Mouse (Mus musculus): ENCODE data around the gene Ppp2r5e.
"Not testable (repeated sequence)": the region's sequence is repeated elsewhere in the genome, so short reads cannot be mapped to it uniquely, and the experiment has no call there.

The Ppp2r5e gene

DNA sequence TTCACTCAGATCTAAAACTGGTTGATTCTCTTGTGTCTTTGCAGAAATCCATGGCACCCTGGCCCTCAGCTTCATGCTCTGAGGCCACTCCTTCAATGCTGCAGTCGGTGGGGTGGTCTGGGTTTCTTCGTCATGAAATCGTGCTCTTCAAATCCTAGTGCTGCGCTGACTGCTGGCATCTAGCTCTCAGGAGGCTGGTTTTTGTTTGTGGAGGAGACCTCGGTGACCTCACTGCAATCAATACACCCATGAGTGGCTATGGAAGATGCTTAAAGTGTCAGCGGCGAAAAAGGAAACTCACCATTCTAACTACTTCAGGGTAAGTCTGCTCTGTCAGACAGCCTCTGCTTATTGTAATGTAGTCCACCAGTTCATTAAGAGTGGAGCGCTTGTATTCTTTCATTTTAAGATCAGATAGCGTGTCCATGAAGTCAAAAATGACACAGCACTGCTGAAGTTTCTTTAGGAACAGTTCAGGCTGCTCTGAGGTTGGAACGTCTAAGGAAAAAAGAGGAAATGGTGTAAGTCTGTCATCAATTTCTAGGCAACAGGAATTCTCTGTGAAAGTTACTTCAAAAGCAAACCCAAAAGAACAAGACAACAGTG, 80.6 kb downstream of the Ppp2r5e start:
- in situ Hi-C loops (cut with MboI; ENCODE audit: low pct_unique_long_range_greater_than_20kb in 1 of 2, low sequenced_read_pairs in 2 of 2, unreplicated experiment in 1 of 2) = no loop called here

DNA sequence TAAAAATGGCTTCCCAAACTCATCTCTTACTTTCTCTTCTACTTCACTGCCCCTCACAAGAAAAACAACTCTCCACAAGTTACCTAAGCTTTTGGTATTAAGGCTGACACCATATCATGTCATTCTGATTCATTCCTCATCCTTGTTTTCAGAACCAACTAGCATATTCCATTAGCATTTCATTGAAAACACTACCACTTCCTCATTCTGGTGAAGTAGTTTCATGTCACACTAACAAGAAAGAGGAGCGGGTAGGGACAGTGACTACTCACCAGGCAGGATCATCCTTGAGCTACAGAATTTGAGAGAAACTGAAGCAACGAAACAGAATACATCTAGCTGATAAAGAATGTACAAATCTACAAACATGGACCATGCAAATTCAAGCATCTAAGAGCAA, 84.5 kb downstream of the Ppp2r5e start:
- in situ Hi-C loops (cut with MboI; ENCODE audit: low pct_unique_long_range_greater_than_20kb in 1 of 2, low sequenced_read_pairs in 2 of 2, unreplicated experiment in 1 of 2) = no loop called here

DNA sequence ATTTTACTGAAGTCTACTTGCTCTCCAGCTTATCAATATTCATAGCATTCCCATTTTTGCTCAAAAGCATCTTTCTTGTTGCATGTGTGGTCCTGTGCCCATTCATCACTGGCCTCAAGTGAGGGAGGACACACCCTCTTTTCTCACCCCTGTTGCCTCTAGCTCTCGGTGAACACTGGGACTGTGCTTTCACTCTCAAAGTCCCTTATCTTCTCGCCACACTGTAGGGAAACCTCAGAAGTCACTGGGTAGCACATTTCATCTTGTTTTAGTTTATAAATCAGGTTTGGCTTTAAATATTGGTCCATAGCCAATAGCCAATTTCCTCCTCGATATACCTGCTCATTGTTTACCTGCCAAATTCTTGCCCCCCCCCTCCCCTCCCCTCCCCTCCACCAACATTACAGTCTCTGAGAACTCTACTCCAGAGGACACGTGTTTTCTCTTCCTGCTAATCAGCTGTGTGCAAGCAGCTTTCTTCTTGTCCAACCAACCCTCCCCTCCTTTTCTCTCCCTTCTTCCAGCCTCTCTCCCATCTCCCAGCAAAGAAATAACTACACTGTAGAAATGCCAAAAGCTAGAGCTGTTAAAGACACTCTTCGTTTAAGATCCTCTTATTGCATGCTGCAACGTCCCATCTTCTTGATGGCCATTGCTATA, 90.9 kb downstream of the Ppp2r5e start:
- in situ Hi-C loops (cut with MboI; ENCODE audit: low pct_unique_long_range_greater_than_20kb in 1 of 2, low sequenced_read_pairs in 2 of 2, unreplicated experiment in 1 of 2) = no loop called here

DNA sequence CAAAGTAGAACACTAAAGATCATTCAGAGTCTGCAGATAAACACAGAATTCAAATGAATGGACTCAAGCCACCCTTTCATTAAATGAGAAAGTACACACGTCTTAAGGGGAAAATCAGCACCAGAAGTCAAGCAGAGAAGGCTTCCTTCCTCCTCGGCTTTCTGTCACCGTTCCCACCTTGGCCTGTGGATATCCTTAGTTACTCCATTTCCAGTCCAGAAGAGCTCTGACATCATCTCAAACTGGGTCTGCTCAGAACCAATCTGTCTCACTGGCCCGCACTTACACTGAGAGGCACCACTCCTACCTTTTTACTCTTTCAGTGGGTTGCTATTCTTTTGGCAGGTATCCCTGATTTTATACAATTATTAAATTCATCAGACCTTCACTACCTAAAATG, 93.4 kb downstream of the Ppp2r5e start:
- in situ Hi-C loops (cut with MboI; ENCODE audit: low pct_unique_long_range_greater_than_20kb in 1 of 2, low sequenced_read_pairs in 2 of 2, unreplicated experiment in 1 of 2) = no loop called here

DNA sequence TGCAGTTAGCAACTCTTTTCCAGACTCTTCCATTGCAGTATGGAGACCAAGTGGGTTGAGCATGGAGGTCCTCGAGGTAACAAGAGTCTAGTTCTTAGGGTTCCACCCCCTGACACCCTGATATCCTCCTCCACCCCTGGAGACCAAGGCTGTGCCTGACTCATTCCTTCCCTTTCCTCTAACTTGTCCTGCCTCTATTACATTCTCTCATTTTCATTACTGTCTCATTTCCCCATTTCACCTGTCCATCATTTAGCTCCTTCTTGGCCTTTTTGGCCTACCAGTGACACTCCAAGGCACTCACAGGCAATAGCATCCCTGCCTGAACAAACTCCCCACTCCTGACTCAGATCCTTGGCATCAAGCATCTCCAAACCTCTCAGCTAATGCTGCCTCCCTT, 98.3 kb downstream of the Ppp2r5e start:
- in situ Hi-C loops (cut with MboI; ENCODE audit: low pct_unique_long_range_greater_than_20kb in 1 of 2, low sequenced_read_pairs in 2 of 2, unreplicated experiment in 1 of 2) = no loop called here

DNA sequence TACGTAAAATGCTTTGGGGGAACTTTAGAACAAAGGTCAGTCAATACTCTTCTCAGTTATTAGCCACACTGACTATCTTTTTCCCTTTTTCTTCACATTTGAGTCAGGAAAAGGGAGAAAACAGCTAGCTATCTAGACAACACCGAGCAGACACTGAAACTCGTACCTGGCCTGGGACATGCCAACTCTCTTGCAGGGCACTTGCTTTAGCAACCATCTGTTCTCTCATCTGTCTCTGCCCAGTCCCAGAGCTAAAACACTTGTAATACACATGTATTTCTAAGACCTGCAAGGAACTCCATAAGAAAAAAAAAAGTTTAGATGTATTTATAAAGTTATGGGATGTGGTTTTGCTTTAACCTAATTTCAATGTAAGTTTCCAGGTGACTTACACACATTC, 100.4 kb downstream of the Ppp2r5e start:
- in situ Hi-C loops (cut with MboI; ENCODE audit: low pct_unique_long_range_greater_than_20kb in 1 of 2, low sequenced_read_pairs in 2 of 2, unreplicated experiment in 1 of 2) = no loop called here

DNA sequence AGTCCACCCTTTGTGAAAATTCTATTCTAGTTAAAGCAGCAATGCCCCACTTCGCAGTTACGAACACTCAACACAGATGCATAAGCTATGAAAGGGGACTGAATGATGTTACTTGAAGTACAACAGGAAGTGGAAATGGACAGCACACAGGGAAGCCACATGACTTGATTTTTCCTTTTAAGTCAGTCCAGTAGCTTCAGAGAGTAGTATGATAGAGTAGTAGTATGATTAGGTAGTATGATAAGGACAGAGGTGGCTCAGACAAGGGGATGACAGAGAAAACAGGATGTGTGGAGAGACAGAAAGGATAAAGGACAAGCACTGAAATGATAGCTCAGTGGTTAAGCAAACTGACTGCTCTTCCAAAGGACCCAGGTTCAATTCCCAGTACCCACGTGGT, 101.4 kb downstream of the Ppp2r5e start:
- in situ Hi-C loops (cut with MboI; ENCODE audit: low pct_unique_long_range_greater_than_20kb in 1 of 2, low sequenced_read_pairs in 2 of 2, unreplicated experiment in 1 of 2) = no loop called here

DNA sequence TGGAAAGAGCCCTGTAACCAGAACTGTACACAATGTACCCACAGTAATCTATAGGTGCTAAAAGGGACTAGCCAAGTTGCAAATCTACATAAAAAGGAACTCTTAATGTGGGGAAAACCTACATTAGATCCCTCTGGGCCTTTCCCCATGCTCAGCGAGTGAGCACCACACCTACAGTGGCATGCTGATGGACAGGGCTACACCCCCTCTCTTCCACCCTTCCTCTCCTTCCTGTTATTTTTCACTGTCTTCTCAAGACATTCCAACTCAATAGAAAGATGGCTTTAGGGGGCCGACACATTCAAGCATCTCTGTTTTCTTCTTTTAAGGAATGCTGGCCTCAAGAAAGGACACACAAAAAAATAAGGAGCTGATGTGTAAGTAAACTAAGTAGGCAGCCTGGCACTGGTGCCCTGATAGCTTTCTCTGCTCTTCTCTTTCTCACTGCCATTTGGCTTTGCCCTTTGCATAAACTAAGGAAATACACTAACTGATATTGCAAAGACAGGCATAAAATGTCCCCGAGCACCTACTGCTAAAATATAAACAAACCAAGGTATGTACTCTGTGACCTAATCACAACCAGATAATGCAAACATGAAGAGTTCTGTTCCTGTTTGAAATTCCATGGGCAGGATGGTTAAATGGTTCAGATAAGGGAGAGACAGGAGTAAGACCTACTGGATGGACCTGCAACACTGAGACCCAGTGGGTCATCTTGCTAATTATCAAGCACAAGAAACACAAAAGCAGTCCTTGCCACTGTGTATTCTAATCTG, 103.3 kb downstream of the Ppp2r5e start:
- in situ Hi-C loops (cut with MboI; ENCODE audit: low pct_unique_long_range_greater_than_20kb in 1 of 2, low sequenced_read_pairs in 2 of 2, unreplicated experiment in 1 of 2) = no loop called here

DNA sequence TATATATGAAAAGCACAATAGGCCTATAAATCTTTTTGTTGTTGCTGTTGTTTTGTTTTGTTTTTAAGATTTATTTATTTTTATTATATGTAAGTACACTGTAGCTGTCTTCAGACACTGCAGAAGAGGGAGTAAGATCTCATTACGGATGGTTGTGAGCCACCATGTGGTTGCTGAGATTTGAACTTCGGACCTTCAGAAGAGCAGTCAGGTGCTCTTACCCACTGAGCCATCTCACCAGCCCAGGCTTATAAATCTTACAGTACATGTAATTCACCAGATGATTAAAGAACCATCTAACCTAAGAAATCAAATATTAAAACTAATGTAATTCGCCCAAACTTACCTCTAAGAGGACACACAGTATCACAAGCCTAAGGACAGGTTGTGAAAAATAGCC, 103.9 kb downstream of the Ppp2r5e start:
- in situ Hi-C loops (cut with MboI; ENCODE audit: low pct_unique_long_range_greater_than_20kb in 1 of 2, low sequenced_read_pairs in 2 of 2, unreplicated experiment in 1 of 2) = not testable (repeated sequence)

DNA sequence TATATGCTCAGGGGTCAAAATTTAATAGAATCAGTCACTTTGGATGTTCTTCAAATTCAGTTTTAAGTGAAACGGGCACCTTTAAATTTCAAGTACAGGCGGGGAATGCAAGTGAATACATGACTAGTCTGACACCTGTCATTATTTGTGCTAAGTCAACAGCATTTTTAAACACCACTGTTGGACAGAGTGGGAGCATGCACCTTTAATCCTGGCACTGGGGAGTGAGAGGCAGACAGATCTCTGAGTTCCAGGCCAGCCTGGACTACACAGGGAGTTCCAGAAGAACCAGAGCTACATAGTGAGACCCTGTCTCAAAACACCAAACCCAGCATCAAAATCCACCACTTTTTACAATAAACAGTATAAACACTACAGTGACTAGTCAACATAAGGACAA, 108.5 kb downstream of the Ppp2r5e start:
- in situ Hi-C loops (cut with MboI; ENCODE audit: low pct_unique_long_range_greater_than_20kb in 1 of 2, low sequenced_read_pairs in 2 of 2, unreplicated experiment in 1 of 2) = no loop called here

DNA sequence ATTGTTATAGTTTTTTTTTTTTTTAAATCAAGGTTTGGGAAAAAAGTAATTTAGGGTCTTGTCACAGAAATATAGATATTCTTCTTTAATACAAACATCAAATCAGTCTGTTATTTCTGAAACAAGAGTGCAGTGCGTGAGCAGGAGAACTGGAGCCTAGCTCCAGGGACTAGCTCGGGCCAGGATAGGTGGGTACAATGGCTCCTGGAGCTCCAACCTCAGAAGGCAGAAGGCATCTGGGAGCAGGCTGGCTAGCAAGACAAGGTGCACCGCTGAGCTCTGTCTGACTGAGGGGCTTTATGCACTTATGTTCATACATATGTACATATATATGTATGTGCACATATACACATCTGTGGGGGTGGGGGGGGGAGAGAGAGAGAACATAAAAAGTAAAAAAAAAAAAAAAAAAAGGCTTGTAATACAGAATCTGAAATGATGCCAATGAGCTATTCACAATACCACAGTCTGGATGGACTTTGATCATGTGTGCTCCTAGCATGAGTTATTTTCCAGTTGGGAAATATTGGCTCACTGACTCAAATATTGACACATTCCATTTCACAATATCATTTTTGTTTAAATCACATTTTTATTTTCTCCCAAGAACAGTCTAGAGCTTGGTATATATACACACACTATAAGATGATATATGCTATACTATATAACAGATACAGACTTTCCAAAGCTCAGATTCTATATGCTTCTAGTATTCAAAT, 109.3 kb downstream of the Ppp2r5e start:
- in situ Hi-C loops (cut with MboI; ENCODE audit: low pct_unique_long_range_greater_than_20kb in 1 of 2, low sequenced_read_pairs in 2 of 2, unreplicated experiment in 1 of 2) = no loop called here

DNA sequence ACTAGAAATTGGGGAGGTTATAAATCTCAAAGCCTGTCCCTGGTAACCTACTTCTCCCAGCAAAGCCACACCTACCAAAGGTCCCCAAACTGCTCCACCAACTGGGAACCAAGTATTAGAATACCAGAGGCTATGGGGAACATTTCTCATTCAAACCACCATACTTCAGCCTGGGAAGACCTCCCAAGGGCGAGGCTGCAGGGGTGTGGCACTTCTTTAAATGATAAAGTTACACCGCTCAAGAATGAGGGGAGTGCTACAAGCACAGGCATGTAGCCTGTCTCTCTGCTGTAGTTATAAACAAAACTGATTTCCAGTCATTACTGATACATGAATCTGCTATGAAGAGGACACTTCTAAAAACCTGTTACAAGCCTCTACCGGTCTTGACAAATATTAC, 113.3 kb downstream of the Ppp2r5e start:
- in situ Hi-C loops (cut with MboI; ENCODE audit: low pct_unique_long_range_greater_than_20kb in 1 of 2, low sequenced_read_pairs in 2 of 2, unreplicated experiment in 1 of 2) = no loop called here

DNA sequence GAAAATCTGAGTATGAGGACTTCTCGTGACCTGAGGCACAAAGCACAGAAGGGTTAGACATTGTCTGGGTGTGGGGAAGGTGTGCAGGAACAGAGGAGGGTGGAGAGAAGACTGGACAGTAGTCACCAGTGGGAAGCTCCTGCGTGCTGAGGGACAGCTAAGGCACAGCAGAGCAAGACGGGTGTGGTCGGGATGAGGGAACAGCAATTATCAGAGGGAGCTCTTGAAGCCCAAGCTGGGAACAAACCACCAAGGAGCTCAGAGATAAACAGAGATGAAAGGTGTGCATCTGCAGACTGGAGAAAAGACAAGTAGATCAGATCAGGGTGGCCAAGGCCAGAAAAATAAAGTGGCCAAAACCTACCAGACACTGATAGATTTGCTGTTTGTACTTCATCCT, 114.0 kb downstream of the Ppp2r5e start:
- in situ Hi-C loops (cut with MboI; ENCODE audit: low pct_unique_long_range_greater_than_20kb in 1 of 2, low sequenced_read_pairs in 2 of 2, unreplicated experiment in 1 of 2) = no loop called here

DNA sequence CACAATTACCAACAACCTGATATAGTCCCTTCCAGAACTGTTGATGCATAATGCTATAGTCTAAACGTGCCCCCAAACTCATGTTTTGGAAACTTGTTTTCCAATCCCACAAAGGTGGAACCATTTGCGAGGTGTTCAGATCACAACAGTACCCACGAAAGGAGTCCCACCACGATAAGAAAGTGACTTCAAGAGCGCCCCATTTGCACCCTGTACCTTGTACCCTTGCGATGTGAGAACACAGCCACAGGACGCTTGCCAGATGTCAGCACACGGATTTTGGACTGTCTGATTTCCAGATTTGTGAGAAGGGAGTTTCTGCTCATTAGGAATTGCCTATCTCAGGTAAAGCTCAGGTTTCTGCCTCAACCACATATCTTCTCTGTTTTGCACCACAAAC, 116.0 kb downstream of the Ppp2r5e start:
- in situ Hi-C loops (cut with MboI; ENCODE audit: low pct_unique_long_range_greater_than_20kb in 1 of 2, low sequenced_read_pairs in 2 of 2, unreplicated experiment in 1 of 2) = no loop called here

DNA sequence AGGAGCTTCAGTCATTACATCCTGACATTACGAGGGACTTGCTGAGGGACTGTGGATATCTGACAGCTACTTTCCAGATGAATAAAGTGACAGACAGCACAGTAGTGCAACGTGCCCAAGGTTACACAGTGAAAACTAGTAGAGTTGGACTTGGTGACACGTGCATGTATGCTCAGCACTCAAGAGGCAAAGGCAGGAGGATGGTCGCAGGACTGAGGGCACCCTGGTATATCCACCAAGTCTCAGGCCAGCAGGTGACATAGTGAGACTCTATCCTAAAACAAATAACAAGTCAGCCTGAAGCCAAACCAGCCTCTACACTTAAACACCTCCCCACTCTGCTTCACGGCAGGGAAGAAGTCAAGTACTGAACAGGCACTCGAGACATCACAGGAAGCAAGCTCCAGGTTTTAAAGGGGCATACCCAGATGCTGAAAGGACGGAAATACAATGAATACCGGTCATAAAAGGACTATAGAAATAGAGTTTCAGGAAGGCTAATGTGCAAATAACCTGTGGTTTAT, 116.6 kb downstream of the Ppp2r5e start:
- in situ Hi-C loops (cut with MboI; ENCODE audit: low pct_unique_long_range_greater_than_20kb in 1 of 2, low sequenced_read_pairs in 2 of 2, unreplicated experiment in 1 of 2) = no loop called here

DNA sequence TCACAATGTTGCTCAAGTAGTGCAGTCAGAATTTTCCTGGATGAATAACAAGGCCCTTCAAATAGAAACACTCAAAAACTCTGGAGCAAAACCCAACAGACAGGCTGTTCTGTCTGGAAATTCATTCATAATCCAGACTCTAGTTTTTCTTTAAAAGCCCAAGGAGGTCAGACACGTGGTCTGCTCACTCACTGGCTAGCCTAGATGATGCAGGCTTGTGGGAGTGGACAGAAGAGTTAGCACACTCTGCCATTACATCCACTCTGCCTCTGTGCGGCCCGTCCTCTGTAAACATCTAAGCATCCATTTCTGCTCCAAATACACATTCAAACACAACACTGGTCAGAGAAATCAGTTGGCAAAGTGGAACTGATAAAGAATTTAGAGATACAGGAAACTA, 117.4 kb downstream of the Ppp2r5e start:
- in situ Hi-C loops (cut with MboI; ENCODE audit: low pct_unique_long_range_greater_than_20kb in 1 of 2, low sequenced_read_pairs in 2 of 2, unreplicated experiment in 1 of 2) = no loop called here

DNA sequence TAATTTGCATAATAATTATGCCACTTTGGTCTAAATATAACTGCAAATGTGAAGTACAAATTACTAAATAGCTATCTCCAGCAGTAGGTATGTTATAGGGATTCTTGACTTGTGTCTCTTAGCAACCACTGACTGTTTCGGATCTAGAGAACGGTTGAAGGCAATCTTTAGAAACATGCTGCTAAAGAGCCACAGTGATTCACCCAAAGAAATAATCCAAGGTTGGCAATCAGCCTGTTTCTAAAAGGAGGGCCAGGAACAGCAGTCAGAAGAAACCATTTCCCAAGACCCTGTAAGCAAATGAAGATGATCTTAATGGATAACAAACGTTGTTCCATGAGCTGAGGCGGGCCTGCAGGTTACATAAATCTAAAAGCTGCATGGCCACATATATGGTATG, 117.9 kb downstream of the Ppp2r5e start:
- in situ Hi-C loops (cut with MboI; ENCODE audit: low pct_unique_long_range_greater_than_20kb in 1 of 2, low sequenced_read_pairs in 2 of 2, unreplicated experiment in 1 of 2) = no loop called here

DNA sequence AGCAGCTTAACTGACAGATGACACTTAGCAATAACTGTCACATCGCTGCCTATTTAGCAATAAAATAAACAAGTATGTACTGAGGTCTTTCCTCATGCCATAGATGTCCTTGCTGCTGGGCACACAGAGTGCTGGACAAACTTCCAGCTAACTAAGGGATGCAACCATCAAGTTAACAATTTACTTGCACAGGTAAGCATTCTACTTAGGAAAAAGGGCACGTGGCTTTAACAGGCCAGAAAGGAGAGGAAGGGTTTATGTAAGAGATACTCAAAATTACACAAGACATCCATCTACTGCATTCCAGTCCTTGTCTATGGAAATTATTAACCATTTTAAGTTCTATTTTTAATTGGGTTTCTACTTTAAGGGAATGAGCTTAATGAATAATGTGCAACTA, 123.0 kb downstream of the Ppp2r5e start:
- in situ Hi-C loops (cut with MboI; ENCODE audit: low pct_unique_long_range_greater_than_20kb in 1 of 2, low sequenced_read_pairs in 2 of 2, unreplicated experiment in 1 of 2) = loop anchor here (25.0 kb wide), 1 partner anchor 164 kb away; no protein-coding TSS in a partner anchor

DNA sequence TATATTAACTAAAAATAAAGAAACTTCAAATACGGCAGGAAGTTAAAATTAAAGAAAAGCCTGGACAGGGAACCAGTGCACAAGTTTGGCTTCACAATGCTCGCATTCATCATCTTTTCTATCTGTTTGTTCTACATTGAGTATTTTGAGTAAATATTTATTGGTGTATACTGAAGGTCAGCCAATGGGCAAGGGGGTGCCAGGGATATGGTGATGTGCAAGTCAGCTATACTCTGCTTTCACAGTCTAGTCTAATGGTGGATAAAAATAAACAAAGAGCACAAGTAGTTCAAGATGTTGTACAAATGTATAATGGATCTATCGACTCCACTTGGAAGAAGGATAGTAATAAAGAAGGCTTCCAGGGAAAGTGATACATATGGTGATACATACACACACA, 123.9 kb downstream of the Ppp2r5e start:
- in situ Hi-C loops (cut with MboI; ENCODE audit: low pct_unique_long_range_greater_than_20kb in 1 of 2, low sequenced_read_pairs in 2 of 2, unreplicated experiment in 1 of 2) = loop anchor here (25.0 kb wide), 1 partner anchor 165 kb away; no protein-coding TSS in a partner anchor

Measured in mouse embryonic stem cell (cell line).